Mouse (Mus musculus): ENCODE measurements at regions not wholly inside any gene's neighbourhood (a gene's known extent, or its start where the extent isn't known, plus 50 kb on each side); places are given as distances from the start of the nearest gene placed in this dataset.

- ATAC-seq = no peak
- 47% methylated on average over 5 of the region's 5 CpGs for WGBS (ENCODE audit: insufficient replicate concordance)
- Histone ChIP-seq H3K4me3 (no peak overlapping the region), H3K9me3 (replicated peaks) (no peaks in the 10 kb centered on the region), H3K27ac (no peak overlapping the region), H3K27me3 (replicated peaks) (no peaks in the 10 kb centered on the region; the same call in 1 of the 2 replicates), H3K4me1 (no peaks in the 10 kb centered on the region), H3K9ac (no peak overlapping the region), H3K36me3 (no peaks in the 10 kb centered on the region), H3K4me2 (no peak overlapping the region)
Observed at GRCm38 (mm10) chr6:94413987-94414360, 86.2 kb upstream of the Slc25a26 start.

DNA sequence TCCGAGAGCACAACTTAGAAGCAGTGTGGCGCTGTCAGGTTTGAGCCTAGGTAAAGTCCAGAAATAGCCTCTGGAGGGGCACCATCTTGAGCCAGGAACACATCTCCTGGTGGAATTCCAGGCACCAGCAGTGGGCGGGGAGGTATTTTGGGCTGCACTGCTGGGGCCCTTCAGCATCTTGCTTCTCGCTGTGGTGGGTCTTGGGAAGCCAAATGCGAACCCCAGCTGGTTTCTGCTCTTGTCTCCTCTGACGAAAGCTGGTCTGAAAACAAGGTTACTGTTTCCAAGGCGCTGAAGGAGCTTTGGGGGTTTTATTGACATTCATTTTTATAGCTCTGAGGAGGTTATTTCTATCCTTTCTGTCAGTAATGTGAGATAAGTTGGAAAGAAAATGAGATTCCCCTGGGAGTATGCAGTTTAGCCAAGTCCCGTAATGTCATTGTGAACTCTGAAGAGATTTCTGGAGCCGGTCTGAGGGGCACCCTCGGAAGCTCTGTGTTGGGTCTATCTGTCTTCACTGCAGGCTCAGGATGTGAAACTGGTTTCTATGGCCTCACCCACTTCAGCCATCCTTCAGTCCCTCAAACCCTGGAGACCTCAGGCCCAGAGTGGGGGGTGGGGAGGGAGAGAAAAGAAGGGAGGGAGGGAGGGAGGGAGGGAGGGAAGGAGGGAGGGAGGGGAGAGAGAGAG is 86.7 kb upstream of the Slc25a26 start:
- H3K9me3 ChIP-seq (replicated peaks) = no peaks in the 10 kb centered on the region
- H3K36me3 ChIP-seq = no peaks in the 10 kb centered on the region
- H3K9ac ChIP-seq = no peak overlapping the region
- no peak overlapping the region for H3K27ac ChIP-seq
- no peaks in the 10 kb centered on the region for H3K4me1 ChIP-seq
- 61% methylated on average over 10 of the region's 10 CpGs for WGBS (ENCODE audit: insufficient replicate concordance)
- H3K4me2 ChIP-seq = no peak overlapping the region
- no peak for ATAC-seq
- no peaks in the 10 kb centered on the region; the same call in 1 of the 2 replicates for H3K27me3 ChIP-seq (replicated peaks)
- no peak overlapping the region for H3K4me3 ChIP-seq

GRCm38 (mm10) chr6:94412341-94412740 is 87.8 kb upstream of the Slc25a26 start:
- no peak overlapping the region for H3K4me2 ChIP-seq
- 73% methylated on average over 7 of the region's 7 CpGs for WGBS (ENCODE audit: insufficient replicate concordance)
- H3K27ac ChIP-seq = no peak overlapping the region
- H3K9ac ChIP-seq = no peak overlapping the region
- H3K9me3 ChIP-seq (replicated peaks) = no peaks in the 10 kb centered on the region
- no peaks in the 10 kb centered on the region; the same call in 1 of the 2 replicates for H3K27me3 ChIP-seq (replicated peaks)
- no peaks in the 10 kb centered on the region for H3K36me3 ChIP-seq
- ATAC-seq = no peak
- no peaks in the 10 kb centered on the region for H3K4me1 ChIP-seq
- no peak overlapping the region for H3K4me3 ChIP-seq

DNA sequence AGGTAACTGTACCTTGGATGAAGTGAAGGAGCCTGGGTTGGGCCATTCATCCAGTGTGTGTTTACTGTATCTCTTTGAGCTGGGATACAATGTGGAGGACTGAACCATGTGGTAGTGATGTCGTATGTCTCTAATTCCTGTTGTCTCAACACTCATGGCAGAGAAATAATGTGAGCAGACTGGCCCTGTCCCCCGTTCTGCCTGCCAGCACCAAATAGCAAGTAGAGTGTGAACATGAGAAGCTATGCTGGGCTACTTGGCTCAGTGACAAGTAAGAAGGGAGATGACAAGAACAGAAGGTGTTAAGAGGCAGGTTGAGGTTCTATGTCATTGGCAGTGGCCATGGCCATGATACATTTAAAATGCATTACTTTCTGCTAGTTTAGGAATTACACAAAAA is 89.7 kb upstream of the Slc25a26 start:
- WGBS (ENCODE audit: insufficient replicate concordance) = 60% methylated on average over 2 of the region's 2 CpGs
- Histone ChIP-seq H3K4me2 (no peak overlapping the region), H3K4me3 (no peak overlapping the region), H3K27ac (no peak overlapping the region), H3K4me1 (no peaks in the 10 kb centered on the region), H3K36me3 (no peaks in the 10 kb centered on the region), H3K9me3 (replicated peaks) (no peaks in the 10 kb centered on the region), H3K9ac (no peak overlapping the region), H3K27me3 (replicated peaks) (no peaks in the 10 kb centered on the region; the same call in 1 of the 2 replicates)
- no peak for ATAC-seq

GRCm38 (mm10) chr6:94408996-94409395 is 91.1 kb upstream of the Slc25a26 start:
- H3K9me3 ChIP-seq (replicated peaks) = no peaks in the 10 kb centered on the region
- no peak overlapping the region for H3K4me3 ChIP-seq
- no peaks in the 10 kb centered on the region; the same call in 1 of the 2 replicates for H3K27me3 ChIP-seq (replicated peaks)
- H3K36me3 ChIP-seq = no peaks in the 10 kb centered on the region
- no peak overlapping the region for H3K9ac ChIP-seq
- no peak for ATAC-seq
- 67% methylated on average over 2 of the region's 2 CpGs for WGBS (ENCODE audit: insufficient replicate concordance)
- H3K4me2 ChIP-seq = no peak overlapping the region
- H3K4me1 ChIP-seq = no peaks in the 10 kb centered on the region
- no peak overlapping the region for H3K27ac ChIP-seq

DNA sequence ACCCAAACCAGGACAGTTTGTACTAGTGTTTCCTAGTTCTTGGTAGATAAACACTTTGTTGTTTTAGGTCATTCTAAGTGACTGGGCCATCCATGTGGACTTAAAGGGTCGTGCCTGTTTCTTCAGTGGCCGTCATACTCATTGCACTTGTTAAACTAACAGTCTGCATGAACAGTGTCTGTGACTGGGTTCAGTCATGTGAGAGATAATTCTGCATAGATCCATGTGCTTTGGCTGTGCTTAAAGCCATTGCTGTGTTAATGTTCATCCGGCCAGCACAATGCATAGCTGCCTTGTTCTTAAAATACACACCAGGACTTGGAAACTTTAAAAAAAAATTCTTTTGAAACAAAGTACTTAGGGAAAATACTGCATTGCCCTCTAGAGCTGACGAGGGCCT is 92.4 kb upstream of the Slc25a26 start:
- H3K4me3 ChIP-seq = no peak overlapping the region
- no peaks in the 10 kb centered on the region for H3K9me3 ChIP-seq (replicated peaks)
- no peaks in the 10 kb centered on the region for H3K4me1 ChIP-seq
- no peak overlapping the region for H3K9ac ChIP-seq
- no peaks in the 10 kb centered on the region for H3K36me3 ChIP-seq
- ATAC-seq = no peak
- H3K27me3 ChIP-seq (replicated peaks) = no peaks in the 10 kb centered on the region
- WGBS (ENCODE audit: insufficient replicate concordance) = 66% methylated on average over 4 of the region's 4 CpGs
- no peak overlapping the region for H3K27ac ChIP-seq
- no peak overlapping the region for H3K4me2 ChIP-seq

DNA sequence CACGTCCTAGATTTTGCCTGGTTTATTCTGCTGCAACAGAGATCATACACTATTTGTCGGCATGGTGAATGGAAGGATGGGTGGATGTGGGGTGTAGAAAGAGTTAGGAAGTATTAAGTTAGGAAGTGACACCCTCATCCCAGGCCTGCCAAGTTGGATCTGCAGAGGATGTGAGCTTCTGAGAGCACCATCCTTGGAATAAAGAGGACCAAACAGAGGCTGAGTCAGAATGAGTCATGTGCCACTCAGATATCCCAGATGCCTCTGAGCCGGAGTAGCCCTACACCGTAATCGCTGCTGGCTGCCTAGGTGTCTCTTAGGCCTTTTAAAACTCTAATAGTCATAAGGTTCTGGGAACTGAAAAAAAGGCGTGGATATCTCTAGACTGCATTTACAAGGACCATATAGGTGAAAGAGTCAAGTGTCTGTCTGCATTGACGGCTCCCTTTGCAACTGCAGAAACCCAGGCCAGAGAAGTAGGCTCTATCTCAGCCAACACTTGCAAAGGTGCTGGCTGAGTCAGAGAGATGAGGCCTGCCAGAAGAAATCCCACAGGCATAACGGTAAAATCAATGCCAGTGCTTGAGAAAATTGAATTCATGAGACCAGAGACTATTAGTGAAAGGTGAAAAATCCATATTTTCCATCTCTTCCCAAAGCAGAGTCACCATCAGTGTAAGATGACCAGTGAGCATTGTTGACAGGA is 94.6 kb upstream of the Slc25a26 start:
- Histone ChIP-seq H3K9ac (no peak overlapping the region), H3K4me1 (no peaks in the 10 kb centered on the region), H3K36me3 (no peaks in the 10 kb centered on the region), H3K4me2 (no peak overlapping the region), H3K27me3 (replicated peaks) (no peaks in the 10 kb centered on the region), H3K4me3 (no peak overlapping the region), H3K27ac (no peak overlapping the region), H3K9me3 (replicated peaks) (no peaks in the 10 kb centered on the region)
- WGBS (ENCODE audit: insufficient replicate concordance) = 72% methylated on average over 8 of the region's 8 CpGs
- no peak for ATAC-seq

- no peak for ATAC-seq
- Histone ChIP-seq H3K27me3 (replicated peaks) (no peaks in the 10 kb centered on the region), H3K27ac (no peak overlapping the region), H3K9me3 (replicated peaks) (no peaks in the 10 kb centered on the region), H3K4me2 (no peak overlapping the region), H3K36me3 (no peaks in the 10 kb centered on the region), H3K4me3 (no peak overlapping the region), H3K4me1 (no peaks in the 10 kb centered on the region), H3K9ac (no peak overlapping the region)
- 62% methylated on average over 9 of the region's 9 CpGs for WGBS (ENCODE audit: insufficient replicate concordance)
Observed at GRCm38 (mm10) chr6:94401617-94402481, 98.3 kb upstream of the Slc25a26 start.

DNA sequence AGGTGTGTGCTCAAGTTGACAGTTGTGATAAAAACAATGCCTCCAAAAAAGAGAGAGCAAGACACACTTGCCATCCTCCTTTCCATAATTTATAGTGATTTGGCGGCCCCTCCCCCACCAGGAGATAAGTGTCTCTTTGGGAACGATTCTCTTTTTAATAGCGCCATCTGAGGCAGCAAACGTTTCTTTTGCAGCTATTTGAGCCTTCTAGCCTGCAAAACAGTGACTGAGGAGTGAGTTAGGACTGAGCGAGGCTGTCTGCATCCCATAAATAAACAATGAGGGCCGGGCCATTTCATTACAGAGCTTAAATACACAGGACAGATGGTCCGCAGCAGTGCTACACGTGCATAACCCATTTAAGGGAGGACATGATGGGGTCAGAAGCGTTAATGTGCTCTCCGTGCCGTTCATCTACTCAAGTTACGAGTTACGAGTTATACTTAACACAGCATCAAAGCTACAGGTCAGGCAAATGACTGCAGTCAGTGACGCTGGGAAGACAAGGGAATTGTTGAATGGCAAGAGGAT is 99.0 kb upstream of the Slc25a26 start:
- Histone ChIP-seq H3K4me3 (no peak overlapping the region), H3K27ac (no peak overlapping the region), H3K27me3 (replicated peaks) (no peaks in the 10 kb centered on the region), H3K4me1 (no peaks in the 10 kb centered on the region), H3K4me2 (no peak overlapping the region), H3K9ac (no peak overlapping the region), H3K36me3 (no peaks in the 10 kb centered on the region), H3K9me3 (replicated peaks) (no peaks in the 10 kb centered on the region)
- 56% methylated on average over 14 of the region's 14 CpGs for WGBS (ENCODE audit: insufficient replicate concordance)
- no peak for ATAC-seq

DNA sequence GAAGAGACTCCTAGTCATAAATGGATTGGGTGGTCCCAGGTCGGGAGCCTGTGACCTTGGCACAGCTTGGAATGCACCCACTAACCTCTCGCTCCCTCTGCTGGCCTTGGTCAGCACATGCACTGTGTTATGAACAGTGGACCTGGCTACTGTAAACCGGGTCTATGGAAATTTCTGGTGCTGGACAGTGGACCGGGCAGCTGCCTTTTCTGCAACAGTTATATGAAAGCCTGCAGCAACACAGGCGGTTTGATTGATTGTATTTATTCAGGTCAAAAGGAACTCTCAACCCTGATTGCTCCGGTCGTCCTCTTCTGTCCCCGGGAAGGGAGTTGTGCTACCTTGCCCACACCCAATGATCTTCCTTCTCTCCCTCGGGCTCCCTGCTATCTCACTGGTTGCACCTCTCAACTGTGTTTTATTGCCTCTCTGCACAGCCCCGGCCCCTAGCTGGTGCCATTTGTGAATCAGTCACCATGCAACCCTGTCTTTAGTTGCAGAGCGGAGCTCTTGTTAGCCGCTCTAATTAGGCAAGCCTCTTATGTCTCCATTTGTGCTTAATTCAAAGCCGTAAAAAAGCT is 99.6 kb upstream of the Slc25a26 start:
- H3K36me3 ChIP-seq = no peaks in the 10 kb centered on the region
- H3K9me3 ChIP-seq (replicated peaks) = no peaks in the 10 kb centered on the region
- no peak overlapping the region for H3K27ac ChIP-seq
- H3K4me1 ChIP-seq = no peaks in the 10 kb centered on the region
- no peak overlapping the region for H3K4me2 ChIP-seq
- 42% methylated on average over 13 of the region's 13 CpGs for WGBS (ENCODE audit: insufficient replicate concordance)
- H3K27me3 ChIP-seq (replicated peaks) = no peaks in the 10 kb centered on the region
- no peak overlapping the region for H3K4me3 ChIP-seq
- H3K9ac ChIP-seq = no peak overlapping the region
- ATAC-seq = no peak; the same call in 1 of the 2 replicates

DNA sequence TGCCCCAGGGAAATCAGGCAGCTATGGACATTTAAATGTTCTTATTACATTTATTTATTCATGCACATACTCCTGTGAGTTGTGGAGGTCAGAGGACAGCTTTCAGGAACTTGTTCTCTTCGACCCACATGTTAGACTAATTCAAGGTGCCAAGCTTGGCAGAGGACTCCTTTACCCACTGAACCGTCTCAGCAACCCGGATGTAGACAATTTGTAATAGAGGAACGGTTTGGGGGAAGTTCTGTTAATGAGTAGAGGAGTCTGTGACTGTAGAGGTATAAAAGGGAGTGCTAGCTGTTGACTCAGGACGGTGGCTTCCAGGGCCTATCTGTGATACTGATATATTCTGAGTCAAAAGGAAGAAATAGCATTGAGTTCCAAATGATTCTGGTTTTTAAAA is 107.4 kb upstream of the Magi1 start:
- H3K9ac ChIP-seq = no peak overlapping the region
- H3K4me2 ChIP-seq = no peak overlapping the region
- H3K4me1 ChIP-seq = peaks cover 22% of the 10 kb centered on the region
- H3K36me3 ChIP-seq = no peaks in the 10 kb centered on the region
- no peak overlapping the region for H3K27ac ChIP-seq
- H3K4me3 ChIP-seq = no peak overlapping the region
- no peaks in the 10 kb centered on the region for H3K9me3 ChIP-seq (replicated peaks)
- no peaks in the 10 kb centered on the region for H3K27me3 ChIP-seq (replicated peaks)
- 28% methylated on average over 5 of the region's 5 CpGs for WGBS (ENCODE audit: insufficient replicate concordance)
- no peak for ATAC-seq

Data from liver, embryonic 12.5 days (tissue).